Mouse (Mus musculus) ovary, adult 10 weeks (tissue): ENCODE measurements around the gene Aspa. TPM values are rescaled to one million over a fixed set of nuclear protein-coding genes. Genes with fewer than 3 reads are reported as not detected.

Experiments
- polyA plus RNA-seq: library from polyadenylated mRNA; stranded (reverse); fragments of 350-450 nt; fragmentation: Illumina TruSeq; extraction: RNeasy Lipid Tissue Mini Kit (QIAGEN cat#74804); gene quantifications from one replicate; pipeline ENCODE4 v1.2.3, GENCODE M21; 2014

The Aspa gene
- polyA plus RNA-seq: 7.9 TPM

GRCm38 (mm10) chr11:73329442-73329841 lies at the start of gene Aspa, which contains the start of the genes Gm49340 and Spata22:
Aspa (minus strand) TSS chr11:73329596.
Gm49340 (plus strand) TSS chr11:73329741.
Spata22 (plus strand) TSS chr11:73329741.

DNA sequence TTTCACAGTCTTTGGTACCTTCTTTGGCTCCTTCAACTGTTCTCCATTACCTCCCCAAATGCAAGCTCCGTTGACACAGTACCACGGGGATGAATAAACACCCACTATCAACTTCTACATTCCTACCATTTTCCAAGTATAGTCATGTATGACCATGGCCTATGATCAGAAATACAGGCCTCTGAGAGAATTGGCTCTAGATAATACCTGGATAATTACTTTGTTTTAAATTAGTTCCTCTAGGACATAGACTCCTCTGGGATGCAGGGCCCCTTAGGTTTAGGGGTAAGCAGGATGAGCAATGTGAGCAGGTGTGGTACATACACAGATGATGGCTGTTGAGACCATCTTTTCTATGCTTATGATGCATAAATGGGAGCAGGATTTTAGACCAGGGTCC lies 41.5 kb upstream of the Aspa start, which contains the start of gene Olfr376:
Gene Olfr376 (plus strand): TSS at position 301 of the 400 bp plus-strand sequence.

DNA sequence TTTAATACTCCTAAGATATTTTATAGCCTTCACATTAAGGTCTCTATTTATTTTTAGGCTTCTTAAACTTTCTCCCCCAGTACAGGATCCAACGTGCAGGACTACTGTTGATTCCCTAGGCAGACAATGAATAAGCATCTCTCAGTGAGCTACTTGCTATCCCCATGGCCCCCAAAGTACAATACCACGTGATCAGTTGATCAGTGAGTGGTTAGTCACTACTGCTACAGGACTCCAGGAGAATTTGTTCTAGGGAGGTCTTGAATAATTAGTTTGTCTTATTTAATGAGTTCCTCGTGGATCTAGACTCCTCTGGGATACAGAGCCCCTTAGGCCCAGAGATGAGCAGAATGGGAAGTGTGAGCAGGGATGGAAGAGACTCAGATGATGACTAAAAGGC lies 21.1 kb upstream of the Aspa start, which contains the start of gene Olfr20:
Gene Olfr20 (plus strand): TSS at position 301 of the 400 bp plus-strand sequence.

GRCm38 (mm10) chr11:73267267-73267666 lies 62.1 kb downstream of the Aspa start, which contains the start of gene Trpv3:
Trpv3 (plus strand) TSS chr11:73267388.

Other genes with a start within 250 kb of the Aspa start
- gene Itgae, start 239.0 kb downstream of the Aspa start, polyA plus RNA-seq: not detected
- 5.8 TPM for gene Haspin, start 191.3 kb downstream of the Aspa start, polyA plus RNA-seq
- not detected for gene P2rx5, start 169.2 kb downstream of the Aspa start, polyA plus RNA-seq
- 26.8 TPM for gene Emc6, start 152.6 kb downstream of the Aspa start, polyA plus RNA-seq
- 30.2 TPM for gene Tax1bp3, start 152.5 kb downstream of the Aspa start, polyA plus RNA-seq
- gene Ctns, start 130.6 kb downstream of the Aspa start, polyA plus RNA-seq: 9.2 TPM
- gene Shpk, start 130.1 kb downstream of the Aspa start, polyA plus RNA-seq: 1.1 TPM
- not detected for gene Trpv1, start 95.3 kb downstream of the Aspa start, polyA plus RNA-seq
- gene Trpv3, start 62.2 kb downstream of the Aspa start, polyA plus RNA-seq: 0.20 TPM
- gene Gm49340, start 145 bp upstream of the Aspa start, polyA plus RNA-seq: not detected
- gene Spata22, start 145 bp upstream of the Aspa start, polyA plus RNA-seq: 0.74 TPM
- gene Olfr20, start 21.2 kb upstream of the Aspa start, polyA plus RNA-seq: not detected
- gene Olfr376, start 41.6 kb upstream of the Aspa start, polyA plus RNA-seq: not detected
- not detected for gene Olfr1, start 70.0 kb upstream of the Aspa start, polyA plus RNA-seq
- gene Olfr378, start 98.9 kb upstream of the Aspa start, polyA plus RNA-seq: not detected
- gene Olfr380, start 127.9 kb upstream of the Aspa start, polyA plus RNA-seq: not detected
- gene Olfr381, start 162.0 kb upstream of the Aspa start, polyA plus RNA-seq: not detected
- not detected for gene Olfr382, start 187.6 kb upstream of the Aspa start, polyA plus RNA-seq